Mouse (Mus musculus): Measurements from ENCODE around the gene Gabarapl1.

DNA sequence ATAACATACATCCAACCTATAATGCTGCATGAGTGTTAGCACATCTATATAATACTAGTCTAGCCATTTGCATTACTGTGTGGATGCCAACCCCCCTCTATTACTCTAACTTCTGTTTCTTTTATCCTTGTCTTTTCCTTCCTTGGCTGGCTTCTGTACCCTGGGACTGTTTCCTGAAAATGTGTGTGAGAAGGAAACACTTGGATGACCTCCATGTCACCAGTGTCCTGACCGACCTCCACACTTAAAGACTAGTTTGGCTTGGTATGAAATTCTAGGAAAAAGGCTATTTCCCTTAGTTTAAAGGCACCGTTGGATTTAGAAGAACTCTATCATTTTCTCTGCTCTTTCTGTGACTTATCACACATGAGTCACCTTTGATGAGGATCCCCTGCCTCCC lies 5.5 kb upstream of the Gabarapl1 start:
- TF ChIP-seq GATA1 (IDR thresholded peaks at IDR 0.05; ENCODE audit: borderline replicate concordance, low read length) (no peak), FLI1 (IDR thresholded peaks at IDR 0.05; ENCODE audit: low read length) (no peak)

All from megakaryocyte, embryonic 14.5 days (primary cell).